Mouse (Mus musculus): ENCODE results near the gene Abca14.
"Not testable (repeated sequence)": the region's sequence is repeated elsewhere in the genome, so short reads cannot be mapped to it uniquely, and the experiment has no call there.

Abca14 gene

GRCm38 (mm10) chr7:120201231-120201744 is 2.5 kb upstream of the Abca14 start:
- no peak for DNase-seq (ENCODE audit: low spot score in 2 of 2)

- no peak for DNase-seq (ENCODE audit: low spot score in 2 of 2)
Observed at GRCm38 (mm10) chr7:120201771-120202170, 2.0 kb upstream of the Abca14 start, which contains the start of gene Crym. TSS of gene Crym (minus strand) at chr7:120202111.

GRCm38 (mm10) chr7:120205989-120206388 is 2.2 kb downstream of the Abca14 start:
- no peak for DNase-seq (ENCODE audit: low spot score in 2 of 2)

- DNase-seq (ENCODE audit: low spot score in 2 of 2): no peak
Observed at GRCm38 (mm10) chr7:120228541-120228940, 24.8 kb downstream of the Abca14 start.

GRCm38 (mm10) chr7:120241092-120241491 is 37.3 kb downstream of the Abca14 start:
- no peak for DNase-seq (ENCODE audit: low spot score in 2 of 2)

GRCm38 (mm10) chr7:120271135-120271991 is 67.6 kb downstream of the Abca14 start:
- no peak for DNase-seq (ENCODE audit: low spot score in 2 of 2)

GRCm38 (mm10) chr7:120272110-120272509 is 68.3 kb downstream of the Abca14 start:
- no peak for DNase-seq (ENCODE audit: low spot score in 2 of 2)

GRCm38 (mm10) chr7:120285286-120285685 is 81.5 kb downstream of the Abca14 start:
- no peak for DNase-seq (ENCODE audit: low spot score in 2 of 2)

GRCm38 (mm10) chr7:120316086-120316485 is 112.3 kb downstream of the Abca14 start:
- no peak for DNase-seq (ENCODE audit: low spot score in 2 of 2)

GRCm38 (mm10) chr7:120322963-120323362 is 119.2 kb downstream of the Abca14 start:
- DNase-seq (ENCODE audit: low spot score in 2 of 2): no peak

- DNase-seq (ENCODE audit: low spot score in 2 of 2): not testable (repeated sequence)
Observed at GRCm38 (mm10) chr7:120325911-120326310, 122.2 kb downstream of the Abca14 start.

GRCm38 (mm10) chr7:120327220-120328073 is 123.7 kb downstream of the Abca14 start:
- no peak for DNase-seq (ENCODE audit: low spot score in 2 of 2)

- DNase-seq (ENCODE audit: low spot score in 2 of 2): no peak
Observed at GRCm38 (mm10) chr7:120328087-120328793, 124.5 kb downstream of the Abca14 start, which contains the start of gene Abca15. TSS of gene Abca15 (plus strand) at chr7:120328670.

- no peak for DNase-seq (ENCODE audit: low spot score in 2 of 2)
Observed at GRCm38 (mm10) chr7:120361159-120361558, 157.4 kb downstream of the Abca14 start.
